Mouse (Mus musculus): Measurements from ENCODE around the gene Bach2. TPM values are rescaled to one million over a fixed set of nuclear protein-coding genes. Genes with fewer than 3 reads are reported as not detected.

Bach2 gene
- total and polyA plus RNA-seq, 2 experiments from 2014 or later, result 13.9 to 14.7 TPM

GRCm38 (mm10) chr4:32562319-32563115 lies 323.9 kb downstream of the Bach2 start:
- Histone ChIP-seq H3K4me1 (ENCODE audit: insufficient read depth, low read length) (no peaks in the 10 kb centered on the region), H3K9me3 (ENCODE audit: low read length) (no peaks in the 10 kb centered on the region), H3K27ac (no peak overlapping the region; the same call in 1 of the 2 replicates), H3K4me3 (ENCODE audit: low read length) (no peak overlapping the region), H3K4me2 (ENCODE audit: low read depth, low read length) (no peak overlapping the region), H3K27me3 (ENCODE audit: insufficient read depth, low read length) (no peaks in the 10 kb centered on the region), H3K36me3 (ENCODE audit: insufficient read depth, low read length) (peaks cover 12% of the 10 kb centered on the region; the same call in 1 of the 2 replicates), H3K9ac (replicated peaks; ENCODE audit: low read length) (no peak overlapping the region)
- DNase-seq (ENCODE audit: low spot score), result no peak
- 86% methylated on average over 35 of the region's 35 CpGs for WGBS
- no peak for TF ChIP-seq CTCF (IDR thresholded peaks at IDR 0.05; ENCODE audit: low read depth)
- peak; percentile 19; the same call in 1 of the 2 replicates for ATAC-seq

GRCm38 (mm10) chr4:32564416-32564815 lies 325.8 kb downstream of the Bach2 start:
- Histone ChIP-seq H3K27ac (no peak overlapping the region), H3K36me3 (ENCODE audit: insufficient read depth, low read length) (peaks cover 12% of the 10 kb centered on the region; the same call in 1 of the 2 replicates), H3K4me3 (ENCODE audit: low read length) (no peak overlapping the region), H3K4me2 (ENCODE audit: low read depth, low read length) (no peak overlapping the region), H3K9ac (replicated peaks; ENCODE audit: low read length) (no peak overlapping the region), H3K4me1 (ENCODE audit: insufficient read depth, low read length) (no peaks in the 10 kb centered on the region), H3K9me3 (ENCODE audit: low read length) (no peaks in the 10 kb centered on the region), H3K27me3 (ENCODE audit: insufficient read depth, low read length) (no peaks in the 10 kb centered on the region)
- ATAC-seq, result no peak
- no peak for TF ChIP-seq CTCF (IDR thresholded peaks at IDR 0.05; ENCODE audit: low read depth)
- DNase-seq (ENCODE audit: low spot score), result no peak
- WGBS, result 89% methylated on average over 7 of the region's 7 CpGs

- Histone ChIP-seq H3K4me1 (ENCODE audit: insufficient read depth, low read length) (peaks cover 3% of the 10 kb centered on the region; the same call in 1 of the 2 replicates), H3K9me3 (ENCODE audit: low read length) (no peaks in the 10 kb centered on the region), H3K27me3 (ENCODE audit: insufficient read depth, low read length) (no peaks in the 10 kb centered on the region), H3K27ac (no peak overlapping the region), H3K4me2 (ENCODE audit: low read depth, low read length) (no peak overlapping the region), H3K9ac (replicated peaks; ENCODE audit: low read length) (no peak overlapping the region), H3K36me3 (ENCODE audit: insufficient read depth, low read length) (peaks cover 12% of the 10 kb centered on the region; the same call in 1 of the 2 replicates), H3K4me3 (ENCODE audit: low read length) (no peak overlapping the region)
- ATAC-seq (no peak), DNase-seq (ENCODE audit: low spot score) (no peak)
- 90% methylated on average over 8 of the region's 8 CpGs for WGBS
- TF ChIP-seq CTCF (IDR thresholded peaks at IDR 0.05; ENCODE audit: low read depth), result no peak
These were observed 326.3 kb downstream of the Bach2 start for GRCm38 (mm10) chr4:32564918-32565317.

- no peak overlapping the region for H3K27ac ChIP-seq
- DNase-seq (ENCODE audit: low spot score), result no peak
These were observed 330.4 kb downstream of the Bach2 start for GRCm38 (mm10) chr4:32569054-32569453.

GRCm38 (mm10) chr4:32569995-32570938 lies 331.7 kb downstream of the Bach2 start:
- H3K36me3 ChIP-seq (ENCODE audit: insufficient read depth, low read length), result no peaks in the 10 kb centered on the region
- no peaks in the 10 kb centered on the region for H3K27me3 ChIP-seq (ENCODE audit: insufficient read depth, low read length)
- DNase-seq (ENCODE audit: low spot score), result peak; percentile 68
- WGBS, result 34% methylated on average over 17 of the region's 17 CpGs
- peaks cover 12% of the 10 kb centered on the region; the same call in 1 of the 2 replicates for H3K4me1 ChIP-seq (ENCODE audit: insufficient read depth, low read length)
- H3K9ac ChIP-seq (replicated peaks; ENCODE audit: low read length), result peak overlapping the region; percentile 25
- H3K4me2 ChIP-seq (ENCODE audit: low read depth, low read length), result no peak overlapping the region
- TF ChIP-seq CTCF (IDR thresholded peaks at IDR 0.05; ENCODE audit: low read depth), result peak; percentile 57
- peak; percentile 61 for ATAC-seq
- no peaks in the 10 kb centered on the region for H3K9me3 ChIP-seq (ENCODE audit: low read length)
- H3K27ac ChIP-seq, result peak overlapping the region; percentile 59; the same call in 1 of the 2 replicates
- no peak overlapping the region for H3K4me3 ChIP-seq (ENCODE audit: low read length)

More at GRCm38 (mm10) chr4:32569054-32569453, 330.4 kb downstream of the Bach2 start:
- WGBS, result 75% methylated on average over 4 of the region's 4 CpGs
- TF ChIP-seq CTCF (IDR thresholded peaks at IDR 0.05; ENCODE audit: low read depth), result no peak
- Histone ChIP-seq H3K4me2 (ENCODE audit: low read depth, low read length) (no peak overlapping the region), H3K36me3 (ENCODE audit: insufficient read depth, low read length) (no peaks in the 10 kb centered on the region), H3K9me3 (ENCODE audit: low read length) (no peaks in the 10 kb centered on the region), H3K4me3 (ENCODE audit: low read length) (no peak overlapping the region), H3K27me3 (ENCODE audit: insufficient read depth, low read length) (no peaks in the 10 kb centered on the region), H3K9ac (replicated peaks; ENCODE audit: low read length) (no peak overlapping the region), H3K4me1 (ENCODE audit: insufficient read depth, low read length) (peaks cover 12% of the 10 kb centered on the region; the same call in 1 of the 2 replicates)
- ATAC-seq, result no peak

- no peak for ATAC-seq
- H3K9me3 ChIP-seq (ENCODE audit: low read length), result no peaks in the 10 kb centered on the region
- no peak overlapping the region for H3K9ac ChIP-seq (replicated peaks; ENCODE audit: low read length)
- H3K27ac ChIP-seq, result peak overlapping the region; percentile 59; the same call in 1 of the 2 replicates
- H3K4me2 ChIP-seq (ENCODE audit: low read depth, low read length), result no peak overlapping the region
- peaks cover under 1% of the 10 kb centered on the region; the same call in 1 of the 2 replicates for H3K36me3 ChIP-seq (ENCODE audit: insufficient read depth, low read length)
- 59% methylated on average over 8 of the region's 8 CpGs for WGBS
- peaks cover 12% of the 10 kb centered on the region; the same call in 1 of the 2 replicates for H3K4me1 ChIP-seq (ENCODE audit: insufficient read depth, low read length)
- H3K4me3 ChIP-seq (ENCODE audit: low read length), result no peak overlapping the region
- no peak for TF ChIP-seq CTCF (IDR thresholded peaks at IDR 0.05; ENCODE audit: low read depth)
- H3K27me3 ChIP-seq (ENCODE audit: insufficient read depth, low read length), result no peaks in the 10 kb centered on the region
- no peak for DNase-seq (ENCODE audit: low spot score)
These were observed 332.3 kb downstream of the Bach2 start for GRCm38 (mm10) chr4:32570939-32571317.
